Mouse (Mus musculus) kidney, adult 2 months (tissue): Measurements from ENCODE around the gene Chmp5.

Source experiments
- CTCF ChIP-seq: fragments of 200-500 bp; conservative IDR thresholded peaks from 2 replicates; pipeline ENCODE4 v1.5.1; 2011; ENCODE audit warnings: low read depth, mild to moderate bottlenecking, control low read depth, low read length, moderate library complexity, mixed read lengths; ENCODE audit not compliant: insufficient read depth, insufficient read length
- POLR2A ChIP-seq: fragments of 200-500 bp; IDR thresholded peaks from one replicate; pipeline ENCODE4 v1.6.1; 2011; ENCODE audit warnings: low read depth, low read length, control low read depth

GRCm38 (mm10) chr4:40914287-40914867 lies 33.8 kb upstream of the Chmp5 start:
- TF ChIP-seq CTCF = no peak
- no peak for TF ChIP-seq POLR2A
